Mouse (Mus musculus): ENCODE results near the gene Efcab8. TPM values are rescaled to one million over a fixed set of nuclear protein-coding genes. Genes with fewer than 3 reads are reported as not detected.

The Efcab8 gene
- polyA plus RNA-seq, 2 experiments: 0.08 to 0.09 TPM

DNA sequence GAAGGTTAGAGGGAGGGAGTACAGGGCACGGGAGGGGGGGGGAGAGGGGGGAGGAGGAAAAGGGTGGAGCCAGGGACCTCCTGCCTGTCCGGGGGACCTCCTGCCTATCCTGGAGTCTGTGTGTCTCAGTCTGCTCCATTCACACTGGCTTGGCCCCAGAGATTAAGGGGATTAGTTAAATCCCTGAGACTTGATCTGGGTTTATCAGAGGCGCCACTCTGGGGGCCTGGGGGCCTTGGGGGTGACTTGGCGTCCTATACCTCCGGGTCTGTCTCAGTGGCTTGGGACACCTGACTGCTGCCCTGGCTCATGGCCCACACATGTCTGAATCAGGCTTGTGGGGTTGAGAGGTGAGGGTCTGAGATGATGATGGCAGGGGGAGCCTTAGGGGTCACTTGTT is 73.8 kb downstream of the Efcab8 start:
- Histone ChIP-seq H3K9ac (replicated peaks) (no peak overlapping the region), H3K4me3 (ENCODE audit: insufficient read depth in 1 of 2, low read depth in 2 of 2, low read length in 2 of 2) (no peak overlapping the region), H3K27me3 (ENCODE audit: control insufficient read depth, insufficient read depth, low read length) (no peaks in the 10 kb centered on the region), H3K4me2 (ENCODE audit: low read depth) (no peak overlapping the region), H3K4me1 (replicated peaks; ENCODE audit: control insufficient read depth in 2 of 2, insufficient read depth in 2 of 2, low read length in 1 of 2) (no peaks in the 10 kb centered on the region), H3K27ac (no peak overlapping the region), H3K9me3 (ENCODE audit: control insufficient read depth, low read length) (no peaks in the 10 kb centered on the region), H3K36me3 (replicated peaks; ENCODE audit: control insufficient read depth, insufficient read depth, low read depth) (no peaks in the 10 kb centered on the region)
- no peak for ATAC-seq (ENCODE audit: insufficient read depth)
- WGBS (ENCODE audit: insufficient replicate concordance): 21% methylated on average over 5 of the region's 5 CpGs
- TF ChIP-seq EP300 (IDR thresholded peaks at IDR 0.05; ENCODE audit: low read depth) (no peak), CTCF (IDR thresholded peaks at IDR 0.05; ENCODE audit: low read depth) (no peak)
- DNase-seq (ENCODE audit: low read depth in 3 of 3, low spot score in 3 of 3): no peak

DNA sequence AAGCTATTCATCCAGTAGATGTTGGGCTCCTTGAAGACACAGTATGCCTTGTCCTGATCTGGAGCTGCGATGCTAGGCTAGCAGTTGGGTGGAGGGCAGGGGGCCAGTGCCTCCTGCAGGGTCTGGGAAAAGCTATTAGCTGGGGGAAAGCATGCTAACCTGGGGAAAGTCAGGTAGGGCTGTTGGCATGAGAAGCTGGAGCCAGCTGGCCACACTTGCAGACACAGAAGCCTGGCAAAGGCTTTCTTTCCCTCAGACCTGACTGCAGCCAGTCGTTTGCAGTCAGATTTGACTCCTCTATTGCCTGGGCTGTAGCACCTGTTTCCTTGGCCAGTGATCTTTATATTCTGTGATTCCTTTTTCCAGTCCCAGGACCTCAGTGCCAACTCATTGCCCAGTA is 79.8 kb downstream of the Efcab8 start:
- ATAC-seq (ENCODE audit: insufficient read depth): no peak

DNA sequence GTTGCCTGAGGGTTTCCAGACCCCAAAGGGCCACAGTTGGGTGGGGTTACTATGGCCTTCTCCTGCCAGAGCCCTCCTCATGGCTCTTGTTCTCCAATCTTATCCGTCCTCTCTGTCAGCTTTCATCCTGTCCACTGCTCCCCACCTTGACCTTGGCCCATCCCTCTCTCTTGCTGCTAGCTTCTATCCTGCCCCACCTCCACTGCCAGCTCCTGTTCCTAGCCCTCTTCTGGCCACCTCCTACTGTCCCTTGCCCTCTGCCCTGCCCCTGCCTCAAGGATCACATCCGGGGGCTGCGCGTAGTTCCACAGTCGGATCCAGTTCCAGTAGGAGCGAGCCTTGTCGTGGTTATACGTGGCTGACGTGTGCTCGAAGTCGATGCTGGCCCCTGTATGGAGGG is 80.6 kb downstream of the Efcab8 start:
- ATAC-seq (ENCODE audit: insufficient read depth): no peak
- Histone ChIP-seq H3K27me3 (ENCODE audit: control insufficient read depth, insufficient read depth, low read length) (no peaks in the 10 kb centered on the region), H3K27ac (no peak overlapping the region), H3K4me1 (replicated peaks; ENCODE audit: control insufficient read depth in 2 of 2, insufficient read depth in 2 of 2, low read length in 1 of 2) (no peaks in the 10 kb centered on the region), H3K4me2 (ENCODE audit: low read depth) (no peak overlapping the region), H3K9me3 (ENCODE audit: control insufficient read depth, low read length) (no peaks in the 10 kb centered on the region), H3K9ac (replicated peaks) (no peak overlapping the region), H3K36me3 (replicated peaks; ENCODE audit: control insufficient read depth, insufficient read depth, low read depth) (no peaks in the 10 kb centered on the region), H3K4me3 (ENCODE audit: insufficient read depth in 1 of 2, low read depth in 2 of 2, low read length in 2 of 2) (no peak overlapping the region)
- 78% methylated on average over 11 of the region's 11 CpGs for WGBS (ENCODE audit: insufficient replicate concordance)
- TF ChIP-seq EP300 (IDR thresholded peaks at IDR 0.05; ENCODE audit: low read depth): no peak
- TF ChIP-seq CTCF (IDR thresholded peaks at IDR 0.05; ENCODE audit: low read depth): no peak
- DNase-seq (ENCODE audit: low read depth in 3 of 3, low spot score in 3 of 3): no peak

More for the DNA sequence above, 79.8 kb downstream of the Efcab8 start:
- Histone ChIP-seq H3K9me3 (ENCODE audit: control insufficient read depth, low read length) (no peaks in the 10 kb centered on the region), H3K36me3 (replicated peaks; ENCODE audit: control insufficient read depth, insufficient read depth, low read depth) (no peaks in the 10 kb centered on the region), H3K9ac (replicated peaks) (no peak overlapping the region), H3K27ac (no peak overlapping the region), H3K4me1 (replicated peaks; ENCODE audit: control insufficient read depth in 2 of 2, insufficient read depth in 2 of 2, low read length in 1 of 2) (no peaks in the 10 kb centered on the region), H3K4me3 (ENCODE audit: insufficient read depth in 1 of 2, low read depth in 2 of 2, low read length in 2 of 2) (no peak overlapping the region), H3K4me2 (ENCODE audit: low read depth) (no peak overlapping the region), H3K27me3 (ENCODE audit: control insufficient read depth, insufficient read depth, low read length) (no peaks in the 10 kb centered on the region)
- no peak for TF ChIP-seq CTCF (IDR thresholded peaks at IDR 0.05; ENCODE audit: low read depth)
- no peak for TF ChIP-seq EP300 (IDR thresholded peaks at IDR 0.05; ENCODE audit: low read depth)
- 66% methylated on average over 2 of the region's 2 CpGs for WGBS (ENCODE audit: insufficient replicate concordance)
- no peak for DNase-seq (ENCODE audit: low read depth in 3 of 3, low spot score in 3 of 3)

DNA sequence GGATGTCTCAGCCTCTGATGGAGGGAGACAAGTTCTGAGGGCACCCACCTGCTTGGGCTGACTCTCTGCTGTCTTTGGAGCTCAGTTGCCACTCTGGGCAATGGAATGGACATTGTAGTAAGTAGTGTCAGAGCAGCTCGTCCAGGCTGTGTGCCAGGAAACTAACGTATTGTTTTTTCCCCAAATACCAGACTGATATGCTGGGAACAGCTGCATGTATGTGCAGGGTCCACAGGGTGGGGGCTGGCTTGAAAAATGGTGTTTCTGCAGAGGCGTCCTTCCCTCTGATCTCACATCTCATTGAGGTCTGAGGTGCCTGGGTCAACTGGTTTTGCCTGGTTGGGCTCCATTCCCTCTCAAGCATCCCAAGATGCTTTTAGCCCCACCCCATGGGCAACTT is 81.0 kb downstream of the Efcab8 start:
- DNase-seq (ENCODE audit: low read depth in 3 of 3, low spot score in 3 of 3): no peak
- TF ChIP-seq EP300 (IDR thresholded peaks at IDR 0.05; ENCODE audit: low read depth) (no peak), CTCF (IDR thresholded peaks at IDR 0.05; ENCODE audit: low read depth) (no peak)
- no peaks in the 10 kb centered on the region for H3K36me3 ChIP-seq (replicated peaks; ENCODE audit: control insufficient read depth, insufficient read depth, low read depth)
- no peak for ATAC-seq (ENCODE audit: insufficient read depth)
- no peak overlapping the region for H3K4me3 ChIP-seq (ENCODE audit: insufficient read depth in 1 of 2, low read depth in 2 of 2, low read length in 2 of 2)
- H3K9me3 ChIP-seq (ENCODE audit: control insufficient read depth, low read length): no peaks in the 10 kb centered on the region
- no peak overlapping the region for H3K9ac ChIP-seq (replicated peaks)
- no peaks in the 10 kb centered on the region for H3K27me3 ChIP-seq (ENCODE audit: control insufficient read depth, insufficient read depth, low read length)
- H3K4me2 ChIP-seq (ENCODE audit: low read depth): no peak overlapping the region
- 37% methylated on average over 3 of the region's 3 CpGs for WGBS (ENCODE audit: insufficient replicate concordance)
- no peak overlapping the region for H3K27ac ChIP-seq
- no peaks in the 10 kb centered on the region for H3K4me1 ChIP-seq (replicated peaks; ENCODE audit: control insufficient read depth in 2 of 2, insufficient read depth in 2 of 2, low read length in 1 of 2)

DNA sequence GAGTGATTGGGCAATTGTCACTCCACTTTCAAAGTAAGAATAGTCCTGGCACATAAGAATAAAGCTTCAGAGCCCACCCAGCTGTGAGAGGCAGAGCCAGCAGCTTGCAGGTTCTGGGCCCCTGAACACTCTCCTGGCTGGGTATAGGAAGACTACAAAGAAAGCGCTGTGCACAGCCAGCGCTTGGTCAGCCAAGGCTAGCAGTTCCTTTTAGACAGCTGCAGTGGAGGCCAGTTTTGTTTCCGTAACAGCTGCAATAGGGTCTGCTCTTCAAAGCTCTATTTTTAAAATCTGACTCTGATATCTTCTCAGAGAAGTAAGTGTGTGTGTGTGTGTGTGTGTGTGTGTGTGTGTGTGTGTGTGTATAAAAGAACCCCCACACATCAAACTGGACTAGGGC is 82.2 kb downstream of the Efcab8 start:
- H3K36me3 ChIP-seq (replicated peaks; ENCODE audit: control insufficient read depth, insufficient read depth, low read depth): no peaks in the 10 kb centered on the region
- no peak overlapping the region for H3K9ac ChIP-seq (replicated peaks)
- H3K27ac ChIP-seq: no peak overlapping the region
- TF ChIP-seq CTCF (IDR thresholded peaks at IDR 0.05; ENCODE audit: low read depth): no peak
- no peak for TF ChIP-seq EP300 (IDR thresholded peaks at IDR 0.05; ENCODE audit: low read depth)
- no peaks in the 10 kb centered on the region for H3K27me3 ChIP-seq (ENCODE audit: control insufficient read depth, insufficient read depth, low read length)
- ATAC-seq (ENCODE audit: insufficient read depth) (no peak), DNase-seq (ENCODE audit: low read depth in 3 of 3, low spot score in 3 of 3) (no peak)
- no peaks in the 10 kb centered on the region for H3K9me3 ChIP-seq (ENCODE audit: control insufficient read depth, low read length)
- no peak overlapping the region for H3K4me3 ChIP-seq (ENCODE audit: insufficient read depth in 1 of 2, low read depth in 2 of 2, low read length in 2 of 2)
- WGBS (ENCODE audit: insufficient replicate concordance): 71% methylated on average over 3 of the region's 3 CpGs
- H3K4me2 ChIP-seq (ENCODE audit: low read depth): no peak overlapping the region
- H3K4me1 ChIP-seq (replicated peaks; ENCODE audit: control insufficient read depth in 2 of 2, insufficient read depth in 2 of 2, low read length in 1 of 2): no peaks in the 10 kb centered on the region

Data from liver, embryonic 14.5 days (tissue).